Mouse (Mus musculus) layer of hippocampus, postnatal 36 days (tissue): Measurements from ENCODE around the gene Iqcf1. TPM values are rescaled to one million over a fixed set of nuclear protein-coding genes. Genes with fewer than 3 reads are reported as not detected.

ENCODE experiments used
- DNase-seq, 2 experiments: peaks; one replicate each; pipeline ENCODE4 v3.0.0; 2022
- total RNA-seq, 2 experiments: library from RNA; stranded (reverse); gene quantifications; 2 replicates each; pipeline ENCODE4 v1.2.3; 2021

Gene Iqcf1
- total RNA-seq = not detected

DNA sequence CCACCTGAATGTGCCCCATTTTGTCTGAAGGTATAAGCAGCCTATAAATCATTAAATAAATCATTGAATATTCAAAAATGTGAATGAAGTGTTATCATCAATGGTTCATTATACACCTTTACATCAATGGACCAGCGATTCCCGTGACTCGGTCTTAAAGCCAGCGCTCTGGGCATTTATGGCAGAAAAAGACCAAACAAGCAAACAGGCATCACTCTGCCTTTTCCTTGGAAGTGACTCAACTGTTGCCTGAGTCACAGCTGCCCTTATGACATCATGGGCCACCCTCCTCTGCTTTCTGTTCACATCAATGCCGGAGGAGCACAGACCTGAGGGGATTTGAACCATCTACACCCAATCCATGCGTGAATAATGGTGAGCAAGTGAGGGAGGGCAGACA lies at the start of gene Iqcf1:
Gene Iqcf1, plus strand, starts transcription at position 301 of the 400 bp plus-strand sequence.
- no peak for DNase-seq

GRCm38 (mm10) chr9:106450661-106451060 lies 49.1 kb upstream of the Iqcf1 start:
- no peak for DNase-seq

GRCm38 (mm10) chr9:106451298-106451697 lies 48.5 kb upstream of the Iqcf1 start:
- DNase-seq = no peak

DNA sequence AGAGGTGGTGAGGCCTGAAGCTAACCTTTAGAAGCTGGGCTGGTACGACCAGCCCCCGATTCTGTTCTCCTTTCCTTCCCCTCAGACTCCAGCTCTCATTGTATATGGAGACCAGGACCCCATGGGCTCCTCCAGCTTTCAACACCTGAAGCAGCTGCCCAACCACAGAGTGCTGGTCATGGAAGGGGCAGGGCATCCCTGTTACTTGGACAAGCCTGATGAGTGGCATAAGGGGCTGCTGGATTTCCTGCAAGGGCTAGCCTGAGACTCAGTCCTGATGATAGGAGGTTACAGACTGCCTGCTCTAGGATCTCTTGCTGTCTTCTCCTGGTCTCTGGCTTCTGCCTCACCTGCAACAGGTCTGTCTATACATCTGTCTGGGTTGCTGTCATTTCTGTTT lies 47.9 kb upstream of the Iqcf1 start:
- DNase-seq = no peak

DNA sequence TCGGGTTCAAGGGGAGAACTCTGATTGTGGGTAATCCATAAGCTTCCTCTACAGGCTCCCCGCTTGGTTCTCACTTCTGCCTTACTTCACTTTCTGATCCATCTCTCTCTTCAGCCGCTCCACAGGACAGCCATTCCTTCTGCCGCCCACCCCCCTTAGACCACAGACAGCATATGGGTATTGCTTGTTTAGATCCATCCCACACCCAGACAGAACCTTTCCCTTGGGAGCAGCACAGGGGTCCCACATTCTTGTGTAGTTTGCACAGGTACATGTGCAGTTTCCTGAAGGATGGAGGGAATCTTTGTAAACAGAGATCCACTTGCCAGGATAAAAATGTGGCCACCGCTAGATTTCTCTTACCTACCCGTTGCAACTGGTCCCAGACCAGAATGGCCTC lies 47.4 kb upstream of the Iqcf1 start:
- no peak for DNase-seq

DNA sequence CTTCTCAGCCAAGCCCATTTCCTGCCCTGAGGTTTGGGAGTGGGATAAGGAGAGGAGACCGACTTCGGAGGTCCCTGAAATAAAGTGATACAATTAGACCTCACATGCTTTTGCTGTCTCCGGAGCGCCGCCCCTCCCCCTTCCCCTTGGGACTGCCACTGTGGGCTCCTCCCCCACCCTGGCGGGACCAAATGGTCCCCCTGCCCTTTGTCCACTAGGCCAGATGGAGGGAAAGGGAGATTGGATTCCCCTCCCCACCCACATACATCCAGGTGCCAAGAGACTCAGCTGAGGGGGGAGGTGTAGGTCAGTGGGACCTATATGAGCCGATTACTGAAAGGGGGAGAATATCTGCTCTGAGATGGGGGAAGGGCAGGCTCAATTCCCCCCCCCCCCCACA lies 46.9 kb upstream of the Iqcf1 start:
- no peak for DNase-seq

DNA sequence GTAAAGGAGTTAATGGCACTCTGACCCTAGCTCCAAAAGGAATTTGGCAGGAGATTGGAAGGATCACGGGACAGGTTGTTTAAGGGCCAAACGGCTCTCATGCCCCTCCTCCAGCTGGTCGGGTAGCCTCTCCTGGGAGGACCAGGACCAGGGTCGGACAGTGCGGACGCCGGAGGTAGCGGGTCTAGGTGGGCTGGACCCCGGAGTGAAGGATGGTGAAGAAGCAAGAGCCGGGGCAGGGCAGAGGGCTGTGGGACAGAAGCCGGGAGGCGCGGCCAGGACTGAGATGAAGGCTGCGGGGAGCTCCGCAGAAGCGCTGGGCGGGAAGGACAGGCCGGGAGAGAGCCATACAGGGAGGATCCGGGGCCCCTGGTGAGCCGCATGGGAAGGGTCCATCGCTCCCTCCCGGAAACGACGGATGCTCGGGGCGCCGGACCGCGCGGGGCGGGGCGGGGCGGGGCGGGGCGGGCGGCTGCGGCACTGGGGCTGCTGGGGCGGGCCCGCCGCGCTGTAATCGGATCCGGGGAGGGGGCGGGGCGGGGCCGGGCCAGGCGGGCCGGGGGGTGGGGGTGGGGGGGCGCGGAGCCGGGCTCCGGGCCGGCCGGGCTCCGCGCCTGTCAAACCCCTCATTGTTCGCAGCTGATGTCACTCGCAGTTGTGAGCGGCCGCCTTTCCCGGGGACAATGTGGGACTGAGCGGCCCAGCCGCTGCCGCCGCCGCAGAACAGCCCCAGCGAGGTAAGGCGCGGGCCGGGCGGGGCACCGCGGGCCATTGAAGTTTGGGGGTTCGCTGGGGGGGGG lies 46.3 kb upstream of the Iqcf1 start, which contains the start of gene Pcbp4:
Gene Pcbp4, plus strand, starts transcription at position 21 of the 800 bp plus-strand sequence.
- peak; percentile 53 to 60 for DNase-seq

DNA sequence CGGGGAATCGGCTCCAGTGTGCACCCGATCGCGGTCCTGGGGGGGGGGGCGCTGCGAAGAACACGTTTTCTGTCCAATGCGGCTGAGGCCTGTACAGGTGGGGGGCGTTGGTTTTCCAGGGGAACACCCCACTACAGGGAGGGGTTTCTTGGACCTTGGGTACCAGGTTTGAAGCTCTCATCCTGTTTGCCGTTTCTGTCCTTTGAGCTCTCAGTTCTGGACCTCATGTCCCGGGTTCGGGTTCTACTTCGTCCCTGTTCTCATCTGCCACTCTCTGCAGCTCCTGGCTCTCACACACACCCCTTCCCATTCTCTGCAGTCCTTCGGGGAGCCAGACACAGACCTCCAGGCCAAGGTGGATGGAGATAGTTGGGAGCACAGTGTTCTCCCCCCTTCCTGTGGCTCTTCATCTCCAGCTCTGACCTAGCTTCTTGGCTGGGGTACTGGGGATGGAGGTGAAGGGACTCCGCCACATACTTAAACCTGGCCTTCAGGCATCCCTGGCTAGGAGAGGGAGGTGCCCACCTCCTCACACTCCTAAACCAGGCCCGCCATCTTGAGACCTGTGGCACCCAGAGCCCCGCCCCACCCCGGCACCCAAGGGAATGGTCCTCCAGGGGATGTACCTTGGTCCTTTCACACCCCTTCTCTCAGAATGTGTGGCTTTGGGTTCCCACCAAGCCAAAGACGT lies 45.6 kb upstream of the Iqcf1 start:
- DNase-seq = no peak

- peak in 1 of 2 experiments; percentile 49 for DNase-seq
Measured at GRCm38 (mm10) chr9:106454888-106455681, 44.7 kb upstream of the Iqcf1 start.

DNA sequence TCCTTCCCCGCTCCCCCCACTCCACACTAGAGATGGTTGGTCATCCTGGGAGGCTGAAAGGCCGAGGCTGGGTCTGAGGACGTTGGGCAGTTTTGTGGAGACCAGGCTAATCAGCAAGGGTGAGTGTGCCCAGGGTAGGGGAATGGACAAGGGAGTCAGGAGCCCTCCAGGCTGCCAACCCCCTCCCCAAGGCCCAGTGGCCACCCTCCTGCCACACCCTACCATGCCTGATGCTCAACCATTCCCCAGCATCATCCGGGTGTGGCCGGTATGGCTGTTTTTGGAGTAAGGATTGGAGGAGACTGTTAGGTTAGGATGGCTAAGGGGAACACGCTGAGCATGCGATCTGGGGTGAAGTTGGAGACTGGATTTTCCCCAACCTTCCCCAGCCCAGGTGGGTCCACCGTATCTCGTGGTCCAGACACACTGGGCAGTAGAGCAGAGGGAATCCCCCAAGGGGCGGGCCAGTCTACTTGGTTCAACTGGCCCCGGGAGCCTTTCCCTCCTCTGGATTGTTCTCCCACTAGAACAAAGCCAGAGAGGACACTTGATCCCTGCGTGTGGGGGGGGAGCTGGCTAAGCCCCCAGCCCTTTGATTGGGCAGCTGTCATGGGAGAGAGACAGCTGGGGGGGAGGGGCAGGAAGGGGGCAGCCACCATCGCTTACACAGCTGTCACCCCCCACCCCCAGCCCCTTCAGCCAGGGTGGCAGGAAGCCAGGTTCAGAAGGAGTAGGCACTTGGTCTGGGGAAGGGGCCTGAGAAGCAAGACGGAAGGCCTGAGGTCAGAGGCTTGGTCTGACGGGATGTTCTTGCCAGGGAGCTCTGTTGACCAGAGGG lies 43.2 kb upstream of the Iqcf1 start:
- DNase-seq = no peak

GRCm38 (mm10) chr9:106457163-106457559 lies 42.6 kb upstream of the Iqcf1 start:
- DNase-seq = no peak

DNA sequence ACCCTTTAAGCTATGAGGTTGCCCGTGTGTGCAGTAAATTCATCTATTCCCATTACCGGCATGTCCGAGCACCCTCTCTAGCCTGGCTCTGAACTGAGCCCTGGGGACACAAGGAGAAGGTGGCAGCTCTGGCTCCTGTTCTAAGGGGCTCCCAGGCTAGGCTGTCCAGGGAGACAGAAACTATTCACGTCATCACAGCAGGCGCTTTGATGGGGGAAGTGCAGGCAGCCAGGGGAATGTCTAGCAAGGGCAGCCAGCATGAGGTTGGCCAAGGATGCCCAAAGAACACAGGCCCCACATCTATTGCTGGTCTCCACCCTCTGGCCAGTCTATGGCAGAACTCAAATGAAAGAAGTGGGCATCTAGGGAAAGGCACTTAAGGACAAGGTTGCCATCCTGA lies 41.8 kb upstream of the Iqcf1 start:
- DNase-seq = no peak

DNA sequence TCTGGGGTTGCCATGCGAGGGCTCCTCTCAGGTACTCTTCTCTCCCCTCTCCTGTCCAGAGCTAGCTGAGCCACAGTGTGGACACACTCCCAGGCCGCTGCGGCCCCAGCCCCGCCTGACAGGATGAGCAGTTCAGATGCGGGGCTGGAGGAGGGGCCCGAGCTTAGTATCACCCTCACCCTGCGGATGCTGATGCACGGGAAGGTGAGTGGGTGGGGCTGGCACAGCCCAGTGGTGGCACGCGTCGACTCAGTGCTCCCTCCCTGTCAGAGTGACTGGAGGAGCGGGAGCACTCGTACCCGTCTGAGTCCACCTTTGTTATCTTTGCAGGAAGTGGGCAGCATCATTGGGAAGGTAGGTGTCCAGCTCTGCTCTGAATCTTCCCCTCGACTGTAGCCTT lies 39.8 kb upstream of the Iqcf1 start:
- DNase-seq = no peak

DNA sequence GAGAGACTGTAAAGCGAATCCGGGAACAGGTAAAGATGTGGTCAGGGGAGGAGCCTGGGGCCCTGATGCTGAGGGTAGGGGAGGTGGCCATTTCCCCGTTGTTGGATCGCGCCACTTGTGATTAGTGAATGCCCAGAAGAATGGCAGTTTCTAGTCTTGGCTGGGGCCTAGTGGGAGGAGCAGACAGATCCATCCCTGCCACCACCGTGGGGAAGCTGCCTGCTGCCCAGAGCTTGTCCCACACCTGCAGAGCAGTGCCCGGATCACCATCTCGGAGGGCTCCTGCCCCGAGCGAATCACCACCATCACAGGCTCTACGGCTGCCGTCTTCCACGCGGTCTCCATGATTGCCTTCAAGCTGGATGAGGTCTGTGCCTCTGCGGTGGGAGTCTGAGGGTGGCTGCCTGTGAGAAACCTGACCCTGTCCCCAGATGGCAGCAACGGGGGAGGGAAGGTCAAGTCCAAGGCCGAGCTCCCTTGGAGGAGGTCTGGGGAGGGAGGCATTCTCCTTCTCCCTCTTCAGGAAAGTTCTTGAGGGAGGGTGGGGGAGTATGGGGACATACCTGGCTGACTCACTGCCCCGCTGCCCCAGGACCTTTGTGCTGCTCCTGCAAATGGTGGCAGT lies 39.3 kb upstream of the Iqcf1 start:
- no peak for DNase-seq

- DNase-seq = no peak
Measured at GRCm38 (mm10) chr9:106461026-106461415, 38.7 kb upstream of the Iqcf1 start.

DNA sequence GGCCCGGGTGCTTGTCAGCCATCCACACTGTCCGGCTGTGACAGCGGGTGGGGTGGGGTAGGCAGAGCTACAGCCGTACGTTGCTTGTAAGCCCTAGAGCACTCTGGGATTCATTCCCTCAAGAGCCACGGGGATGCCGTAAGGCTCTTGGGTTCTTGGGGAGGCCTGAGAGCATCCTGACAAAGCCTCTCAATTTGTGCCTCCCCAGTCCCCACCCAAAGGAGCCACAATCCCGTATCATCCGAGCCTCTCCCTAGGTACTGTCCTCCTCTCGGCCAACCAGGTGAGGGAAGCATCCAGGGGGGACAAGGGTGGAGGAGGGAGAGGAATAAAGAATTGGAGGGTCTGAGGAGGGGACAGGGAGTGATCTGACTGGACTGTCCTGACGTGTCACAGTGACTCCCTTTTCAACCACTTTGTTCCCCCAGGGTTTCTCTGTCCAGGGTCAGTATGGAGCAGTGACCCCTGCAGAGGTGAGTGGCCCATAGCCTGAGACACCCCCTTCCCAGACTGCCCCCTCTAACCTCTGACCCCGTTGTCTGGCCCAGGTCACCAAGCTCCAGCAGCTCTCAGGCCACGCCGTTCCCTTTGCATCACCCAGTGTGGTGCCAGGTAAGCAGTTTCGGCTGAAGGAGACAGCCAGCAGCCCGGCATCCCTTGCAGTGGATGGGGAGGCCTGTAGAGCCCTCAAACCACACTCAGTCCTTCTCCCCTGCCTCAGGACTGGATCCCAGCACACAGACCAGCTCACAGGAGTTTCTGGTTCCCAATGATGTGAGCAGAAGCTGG lies 37.9 kb upstream of the Iqcf1 start:
- DNase-seq = no peak

DNA sequence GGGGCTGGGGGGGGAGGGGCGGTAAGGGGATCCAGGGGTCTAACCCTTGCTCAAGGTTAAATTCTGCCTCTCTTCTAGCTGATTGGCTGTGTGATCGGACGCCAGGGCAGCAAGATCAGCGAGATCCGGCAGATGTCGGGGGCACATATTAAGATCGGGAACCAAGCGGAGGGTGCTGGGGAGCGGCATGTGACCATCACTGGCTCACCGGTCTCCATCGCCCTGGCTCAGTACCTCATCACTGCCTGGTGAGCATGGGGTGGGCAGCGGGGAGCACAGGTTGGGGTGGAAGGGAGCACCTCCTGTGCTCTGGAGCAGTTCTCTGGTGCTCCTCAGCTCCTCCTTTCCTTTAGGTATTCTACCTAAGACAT lies 37.4 kb upstream of the Iqcf1 start:
- DNase-seq = no peak

GRCm38 (mm10) chr9:106463122-106464063 lies 36.4 kb upstream of the Iqcf1 start:
- DNase-seq = no peak

DNA sequence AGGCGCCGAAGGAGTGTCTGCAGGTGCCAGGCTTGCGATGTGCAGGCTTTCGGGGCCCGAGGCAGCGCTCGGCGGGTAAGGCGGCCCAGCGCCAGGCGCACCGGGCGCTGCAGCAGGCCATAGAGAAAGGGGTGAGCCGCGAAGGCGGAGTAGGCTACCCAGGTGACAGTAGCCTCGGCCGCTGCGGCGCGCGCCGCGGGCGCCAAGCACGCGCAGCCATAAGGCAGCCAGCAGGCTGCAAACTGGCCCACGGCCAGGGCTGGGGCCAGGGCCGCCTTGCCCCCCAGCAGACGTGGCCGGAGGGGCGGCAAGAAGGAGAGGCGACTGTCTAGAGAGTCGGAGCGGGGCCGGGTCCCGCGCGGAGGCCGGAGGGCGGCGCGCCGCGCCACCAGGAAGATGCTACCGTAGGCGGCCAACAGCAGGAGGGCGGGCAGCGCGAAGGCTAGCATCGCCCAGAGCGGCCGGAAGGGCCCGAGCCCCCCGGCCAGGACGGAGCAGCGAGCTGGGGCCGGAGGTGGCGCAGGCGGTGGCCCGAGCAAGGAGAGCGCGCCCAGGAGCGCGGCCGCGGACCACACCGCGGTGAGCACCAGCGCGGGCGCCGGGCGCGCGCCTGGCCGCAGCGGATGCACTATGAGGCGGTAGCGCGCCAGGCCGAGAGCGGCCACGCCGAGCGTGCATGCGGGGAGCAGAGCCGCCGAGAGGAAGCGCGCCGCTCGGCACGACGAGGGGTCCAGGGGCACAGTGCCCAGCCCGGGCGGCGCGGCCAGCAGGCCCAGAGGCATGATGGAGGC lies 34.8 kb upstream of the Iqcf1 start:
- DNase-seq = peak; percentile 73 to 80
